Mouse (Mus musculus) T-helper 17 cell (primary cell): ENCODE measurements at regions not wholly inside any gene's neighbourhood (a gene's known extent, or its start where the extent isn't known, plus 50 kb on each side); places are given as distances from the start of the nearest gene placed in this dataset.

Experiments used
- in situ Hi-C, 2 experiments: fragments of 300-600 bp; cut with MboI, MseI; formaldehyde crosslinking; loops; 1 replicate in 1 of 2; 2 replicates in 1 of 2; pipeline ENCODE4 v1.15.1; 2025; ENCODE audit warnings: high pct_unique_total_duplicates in 2 of 2

DNA sequence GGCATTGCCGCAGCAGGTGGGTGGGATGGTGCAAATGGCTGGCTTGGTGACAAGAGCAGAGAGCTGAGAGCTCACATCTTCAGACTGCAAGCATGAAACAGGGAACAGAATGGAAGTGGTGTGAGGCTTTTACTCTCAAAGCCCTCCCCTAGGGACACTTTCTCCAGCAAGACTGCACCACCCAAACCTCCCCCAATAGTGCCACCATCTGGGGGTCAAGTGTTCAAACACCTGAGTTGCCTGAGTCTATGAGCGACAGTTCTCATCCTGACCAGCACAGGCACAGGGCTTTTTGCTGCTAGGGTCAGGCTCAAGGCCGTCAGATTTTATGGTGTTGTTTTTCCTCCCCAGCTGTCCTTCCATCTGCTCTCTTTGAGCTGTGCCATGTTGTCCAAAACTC is 337.9 kb upstream of the Eif4g2 start:
- in situ Hi-C loops, result no loop called here

GRCm38 (mm10) chr7:111417735-111418134 is 334.9 kb upstream of the Eif4g2 start:
- in situ Hi-C loops, result no loop called here

GRCm38 (mm10) chr7:111416061-111416460 is 333.2 kb upstream of the Eif4g2 start:
- in situ Hi-C loops, result no loop called here

DNA sequence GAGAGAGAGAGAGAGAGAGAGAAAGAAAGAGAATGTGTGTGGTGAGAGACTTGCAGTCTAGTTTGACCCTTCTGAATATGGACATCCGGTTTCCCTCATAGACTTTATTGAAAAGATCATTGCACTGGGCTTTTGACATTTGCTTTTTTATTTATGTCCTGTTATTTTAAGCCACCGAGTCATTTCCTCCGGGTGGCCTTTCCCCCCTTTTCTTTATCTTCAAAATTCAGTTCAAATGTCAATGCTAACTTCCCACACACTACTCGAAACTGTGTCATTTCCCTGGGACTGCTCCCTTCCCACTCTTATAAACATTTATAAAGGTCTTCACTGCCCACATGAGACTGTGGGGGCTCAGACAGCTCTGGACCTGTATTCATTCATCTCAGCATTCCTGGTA is 330.9 kb upstream of the Eif4g2 start:
- in situ Hi-C loops, result no loop called here

DNA sequence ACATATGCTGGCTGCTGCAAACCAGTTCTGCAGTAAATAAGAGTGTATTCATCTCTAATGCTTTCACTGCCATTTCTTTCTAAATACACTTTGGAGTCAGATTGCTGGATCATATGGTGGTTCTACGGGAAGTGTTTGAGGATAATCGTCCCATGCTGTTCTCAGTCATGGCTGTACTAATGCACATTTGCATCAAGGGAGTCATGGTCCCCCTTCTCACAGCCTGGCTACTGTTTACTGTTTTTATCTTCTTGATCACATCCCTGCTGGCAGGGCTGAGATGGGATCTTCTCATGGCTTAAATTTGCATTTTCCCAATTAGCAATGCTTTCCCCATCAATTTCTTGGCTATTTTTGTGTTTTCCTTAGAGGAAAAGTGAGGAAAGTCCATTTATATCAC is 330.1 kb upstream of the Eif4g2 start:
- in situ Hi-C loops, result no loop called here

- in situ Hi-C loops, result no loop called here
Observed at GRCm38 (mm10) chr7:111411386-111411960, 328.6 kb upstream of the Eif4g2 start.

GRCm38 (mm10) chr7:111395972-111396371 is 313.1 kb upstream of the Eif4g2 start:
- in situ Hi-C loops, result loop anchor here in 1 of 2 experiments (10.0 kb wide), 1 partner anchor 1161 kb away; no protein-coding TSS in a partner anchor

GRCm38 (mm10) chr7:111395111-111395510 is 312.3 kb upstream of the Eif4g2 start:
- in situ Hi-C loops, result loop anchor here in 1 of 2 experiments (10.0 kb wide), 1 partner anchor 1160 kb away; no protein-coding TSS in a partner anchor

DNA sequence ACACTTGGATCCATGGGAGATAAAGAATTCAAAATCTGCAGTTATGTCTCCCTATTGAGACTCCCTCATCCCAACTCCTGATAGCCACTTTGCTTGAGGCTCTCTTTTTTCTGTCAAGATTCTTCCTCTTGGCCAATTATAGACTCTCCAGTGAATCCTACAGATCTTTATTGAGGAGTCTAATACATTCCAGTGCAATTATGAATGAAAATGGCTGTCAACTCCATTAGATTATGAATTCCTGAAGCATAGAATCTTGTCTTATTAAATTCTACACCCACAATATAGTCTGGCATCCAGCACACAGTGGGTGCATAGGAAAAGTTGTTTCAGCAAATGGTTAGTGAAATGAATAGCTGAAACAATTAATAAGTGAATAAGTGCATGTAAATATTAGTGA is 311.0 kb upstream of the Eif4g2 start:
- in situ Hi-C loops, result loop anchor here in 1 of 2 experiments (10.0 kb wide), 1 partner anchor 1159 kb away; no protein-coding TSS in a partner anchor

GRCm38 (mm10) chr7:111389690-111390089 is 306.9 kb upstream of the Eif4g2 start:
- in situ Hi-C loops, result loop anchor here in 1 of 2 experiments (10.0 kb wide), 1 partner anchor 1155 kb away; no protein-coding TSS in a partner anchor

- in situ Hi-C loops, result no loop called here
Observed at GRCm38 (mm10) chr7:111374534-111374933, 291.7 kb upstream of the Eif4g2 start.

- in situ Hi-C loops, result no loop called here
Observed at GRCm38 (mm10) chr7:111373380-111374173, 290.7 kb upstream of the Eif4g2 start.

DNA sequence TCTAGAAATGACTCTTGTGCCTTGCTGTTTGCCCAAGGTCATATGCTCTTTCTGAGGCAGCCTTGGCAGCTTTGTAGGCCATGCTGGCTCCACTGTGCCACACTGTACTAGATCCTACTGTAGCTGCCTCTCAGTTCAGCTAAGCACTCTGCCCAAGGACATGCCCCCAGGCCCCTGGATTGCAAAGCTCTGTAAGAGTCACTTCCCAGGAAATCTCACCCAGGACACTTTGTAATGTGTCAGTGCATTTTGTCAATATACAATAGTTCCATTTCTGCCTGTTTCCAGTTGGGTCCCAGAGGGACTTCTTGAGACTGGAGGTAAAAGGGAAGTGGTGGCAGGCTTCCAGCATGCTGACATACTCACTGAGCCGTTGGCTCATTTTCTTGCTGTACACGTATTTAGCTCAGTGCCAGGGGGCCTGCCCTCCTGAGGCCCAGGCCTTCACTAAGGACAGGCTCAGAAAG is 287.6 kb upstream of the Eif4g2 start:
- in situ Hi-C loops, result no loop called here

DNA sequence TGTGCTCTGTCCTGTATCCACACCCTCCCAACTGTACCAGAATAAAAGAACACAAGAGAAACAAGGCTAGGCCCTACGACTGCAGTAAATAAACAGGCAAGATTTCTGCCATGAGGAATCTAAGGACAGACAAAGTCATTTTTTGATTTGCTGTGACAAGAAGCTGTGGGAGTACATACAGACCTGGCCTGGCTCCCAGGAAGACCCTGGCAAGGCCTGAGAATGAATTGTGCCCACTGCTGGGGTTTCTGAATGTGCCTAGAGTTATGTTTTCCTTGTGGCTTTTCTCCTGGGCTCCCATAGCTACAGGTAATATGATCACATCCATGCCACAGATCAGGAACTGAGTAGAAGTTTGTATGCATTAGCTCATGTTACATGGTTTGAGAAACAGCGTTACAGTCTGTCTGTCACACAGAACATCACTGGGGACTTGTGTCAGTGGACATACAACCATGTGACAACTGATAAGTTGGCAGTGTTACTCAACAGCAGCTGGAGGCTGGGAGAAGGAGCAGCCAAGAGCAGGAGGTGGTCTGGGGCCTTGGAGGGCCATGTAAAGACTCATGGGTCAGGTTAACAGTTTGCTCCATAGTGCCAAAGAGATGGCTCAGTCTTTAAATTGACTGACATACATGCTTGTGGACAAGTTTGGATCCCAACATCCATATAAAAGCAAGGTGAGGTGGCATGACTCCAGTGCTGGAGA is 285.6 kb upstream of the Eif4g2 start:
- in situ Hi-C loops, result no loop called here

DNA sequence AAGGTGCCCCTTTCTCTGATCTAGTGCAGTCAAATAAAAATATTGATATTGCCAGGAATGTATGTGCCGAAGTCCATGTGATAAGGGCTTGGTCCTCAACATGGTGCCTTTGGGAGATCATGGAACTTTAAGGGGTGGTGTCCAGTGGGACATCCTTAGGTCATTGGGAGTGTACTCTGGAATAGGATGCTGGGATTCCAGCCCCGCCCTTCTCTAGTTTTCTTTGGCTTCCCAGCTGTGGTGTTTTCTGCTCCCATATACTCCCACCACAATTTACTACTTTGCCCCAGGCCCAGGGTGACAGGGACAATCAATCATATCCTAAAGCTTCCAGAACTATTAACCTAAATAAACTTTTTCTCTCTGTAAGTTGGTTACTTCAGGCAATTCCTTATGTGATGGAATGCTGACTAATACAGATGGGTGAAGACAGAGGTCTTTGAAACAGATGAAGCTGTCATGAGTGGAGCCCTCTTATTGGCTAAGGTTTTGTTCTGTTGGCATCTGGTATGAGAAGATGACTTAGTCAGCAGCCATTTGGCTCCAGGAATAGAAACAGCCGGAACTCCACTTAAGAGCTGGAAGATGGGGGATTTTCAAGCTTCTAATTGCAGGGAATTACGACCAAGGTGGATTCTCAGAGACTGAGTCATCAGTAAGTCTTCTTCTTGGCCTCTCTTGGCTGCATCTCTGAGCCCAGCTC is 284.3 kb upstream of the Eif4g2 start:
- in situ Hi-C loops, result no loop called here

DNA sequence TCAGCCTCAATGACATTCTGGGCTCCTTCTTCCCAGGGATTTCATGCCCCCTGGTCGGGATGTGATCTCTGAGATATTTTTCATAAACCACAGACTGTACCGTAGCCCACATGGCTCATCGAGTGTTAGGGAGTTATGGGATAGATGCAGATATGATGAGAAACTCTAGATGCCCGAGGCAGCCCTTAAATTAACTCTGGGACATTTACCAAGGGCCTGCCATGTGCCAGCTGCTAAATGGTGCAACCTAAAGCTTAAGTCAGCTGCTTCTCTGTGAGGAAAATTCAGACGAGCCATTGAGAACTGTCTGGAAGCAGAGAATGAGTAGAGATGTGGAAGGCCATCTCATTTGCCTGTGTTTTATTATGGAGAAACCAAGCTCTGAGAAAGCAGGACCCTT is 282.6 kb upstream of the Eif4g2 start:
- in situ Hi-C loops, result no loop called here

DNA sequence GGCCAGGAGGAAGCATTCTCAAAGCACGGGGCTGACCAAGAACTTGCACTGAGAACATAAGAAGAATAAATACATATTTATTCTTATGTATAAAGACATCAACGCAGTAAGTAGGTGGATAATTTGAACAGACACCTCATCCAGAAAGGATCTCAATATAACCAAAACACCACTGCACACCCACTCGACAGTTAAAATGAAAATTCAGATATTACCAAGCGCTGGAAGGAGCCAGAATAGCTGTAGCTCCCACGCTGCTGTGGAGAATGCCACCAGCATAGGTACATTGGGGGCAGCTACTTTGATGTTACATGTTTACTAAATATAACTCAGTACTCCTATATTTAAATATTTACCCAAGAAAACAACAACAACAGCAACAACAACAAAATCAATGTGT is 280.4 kb upstream of the Eif4g2 start:
- in situ Hi-C loops, result no loop called here

DNA sequence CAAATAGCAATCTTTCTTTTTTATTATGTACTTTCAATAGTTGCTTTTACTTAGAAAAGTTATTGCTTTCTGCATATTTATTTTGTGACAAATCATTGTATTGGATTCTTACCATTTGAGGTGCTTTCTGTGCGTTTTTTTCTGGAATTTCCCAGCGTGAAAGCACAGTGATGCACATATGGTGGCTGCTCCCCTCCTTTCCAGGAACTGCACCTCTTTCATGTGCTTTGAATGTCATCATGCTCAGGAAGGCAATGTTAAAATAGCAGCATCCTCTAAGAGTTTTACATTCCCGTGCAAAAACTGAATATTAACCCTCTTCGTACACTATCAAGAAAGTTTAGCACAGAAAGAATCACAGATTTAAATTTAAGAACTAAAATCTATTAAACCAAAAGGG is 279.8 kb upstream of the Eif4g2 start:
- in situ Hi-C loops, result no loop called here

GRCm38 (mm10) chr7:111355088-111355656 is 272.3 kb upstream of the Eif4g2 start:
- in situ Hi-C loops, result no loop called here

- in situ Hi-C loops, result no loop called here
Observed at GRCm38 (mm10) chr7:111354066-111354465, 271.2 kb upstream of the Eif4g2 start.

DNA sequence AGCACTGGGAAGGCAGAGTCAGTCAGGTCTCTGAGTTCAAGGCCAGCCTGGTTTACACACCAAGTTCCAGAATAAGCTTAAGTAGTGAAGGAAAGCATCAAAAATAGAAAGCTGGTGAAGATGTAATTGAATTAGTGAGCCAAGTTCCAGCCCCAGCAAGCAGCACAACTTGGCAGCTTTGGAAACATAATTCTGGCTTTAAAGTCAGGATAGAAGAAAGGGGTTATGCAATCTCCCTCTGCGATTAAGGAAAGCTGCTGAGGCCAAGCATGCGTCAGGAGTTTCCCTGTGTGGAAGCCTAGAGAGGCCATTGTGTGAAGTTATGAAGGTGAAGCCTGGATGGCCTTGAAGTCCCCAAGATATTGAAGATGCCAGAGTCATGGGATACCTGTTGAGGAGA is 269.3 kb upstream of the Eif4g2 start:
- in situ Hi-C loops, result no loop called here
